Mouse (Mus musculus): ENCODE data around the gene Osbpl9.

- no peak for TF ChIP-seq CTCF (IDR thresholded peaks at IDR 0.05; ENCODE audit: low read depth)
- TF ChIP-seq EP300 (IDR thresholded peaks at IDR 0.05; ENCODE audit: low read depth), result no peak
Measured at GRCm38 (mm10) chr4:109105254-109105653, 96.8 kb downstream of the Osbpl9 start.
